Comparison of ENCODE assay signal across 15 mouse cellular contexts in genomic region chr7:121111321-121111720, GRCm38 (mm10). TPM values are rescaled to one million over a fixed set of nuclear protein-coding genes. Genes with fewer than 3 reads are reported as not detected.
DNase-seq lines count a peak whose midpoint lies in the region; ATAC-seq lines count a peak whose summit lies in the region.
"Had no signal": no experiment of that assay in that cellular context is flagged by ENCODE, and none has a peak within 500 bp of the region (broad histone marks: within the 10 kb centered on the region; RNA-seq: fewer than 3 reads in every experiment).

No protein-coding gene starts in this region.

- peak; percentile 19 for DNase-seq in embryo, embryonic 10.5 days (ENCODE audit: low spot score)
- no peak for DNase-seq in embryo, embryonic 9.5 days (ENCODE audit: extremely low spot score)
- no peak for DNase-seq in kidney, postnatal 10 days
- DNase-seq in thymus, adult 18-20 months: no peak
- DNase-seq: cerebellum, adult 9-11 months; gastrocnemius, postnatal 14 days; spleen, adult 18-20 months had no signal

- no peaks in the 10 kb centered on the region for H3K36me3 ChIP-seq in kidney, embryonic 14.5 days (ENCODE audit: control insufficient read depth, insufficient read depth, low read length)
- H3K36me3 ChIP-seq in heart, embryonic 12.5 days: no peaks in the 10 kb centered on the region
- no peaks in the 10 kb centered on the region for H3K36me3 ChIP-seq in stomach, embryonic 14.5 days (ENCODE audit: control insufficient read depth, insufficient read depth, low read length)
- H3K36me3 ChIP-seq: embryonic facial prominence, embryonic 13.5 days; hindbrain, embryonic 15.5 days had no signal

- 21% methylated on average over 3 of the region's 3 CpGs for WGBS in kidney, embryonic 14.5 days
- 16% methylated on average over 3 of the region's 3 CpGs for WGBS in heart, embryonic 12.5 days
- WGBS in stomach, embryonic 14.5 days: 9% methylated on average over 3 of the region's 3 CpGs

- no peak overlapping the region for H3K27ac ChIP-seq in kidney, embryonic 14.5 days (ENCODE audit: low read depth, low read length)
- H3K27ac ChIP-seq in heart, embryonic 12.5 days (ENCODE audit: poor library complexity, severe bottlenecking): peak overlapping the region; percentile 59
- no peak overlapping the region for H3K27ac ChIP-seq in stomach, embryonic 14.5 days (ENCODE audit: low read length)
- H3K27ac ChIP-seq: embryonic facial prominence, embryonic 13.5 days; forebrain, embryonic 13.5 days; hindbrain, embryonic 15.5 days; left cerebral cortex, adult 2 months had no signal

- H3K4me3 ChIP-seq in kidney, embryonic 14.5 days (ENCODE audit: low read length): no peak overlapping the region
- no peak overlapping the region for H3K4me3 ChIP-seq in heart, embryonic 12.5 days
- H3K4me3 ChIP-seq in stomach, embryonic 14.5 days (ENCODE audit: low read depth, low read length): no peak overlapping the region
- H3K4me3 ChIP-seq: embryonic facial prominence, embryonic 13.5 days; forebrain, embryonic 13.5 days; hindbrain, embryonic 15.5 days; left cerebral cortex, adult 2 months had no signal

- H3K27me3 ChIP-seq in kidney, embryonic 14.5 days (ENCODE audit: control insufficient read depth, insufficient read depth, low read length): no peaks in the 10 kb centered on the region
- no peaks in the 10 kb centered on the region for H3K27me3 ChIP-seq in heart, embryonic 12.5 days (replicated peaks)
- no peaks in the 10 kb centered on the region for H3K27me3 ChIP-seq in stomach, embryonic 14.5 days (ENCODE audit: control insufficient read depth, insufficient read depth, low read length)
- H3K27me3 ChIP-seq: embryonic facial prominence, embryonic 13.5 days; forebrain, embryonic 13.5 days; hindbrain, embryonic 15.5 days had no signal

- H3K4me1 ChIP-seq in kidney, embryonic 14.5 days (ENCODE audit: control insufficient read depth, insufficient read depth, low read length): no peaks in the 10 kb centered on the region
- peaks cover 12% of the 10 kb centered on the region for H3K4me1 ChIP-seq in heart, embryonic 12.5 days (replicated peaks)
- H3K4me1 ChIP-seq in stomach, embryonic 14.5 days (ENCODE audit: control insufficient read depth, insufficient read depth, low read length): 0 out of 2 replicates have a peak, but pooled peaks cover 3% of the 10 kb centered on the region
- H3K4me1 ChIP-seq: embryonic facial prominence, embryonic 13.5 days; forebrain, embryonic 13.5 days; hindbrain, embryonic 15.5 days had no signal

- no peak overlapping the region for H3K4me2 ChIP-seq in kidney, embryonic 14.5 days (replicated peaks; ENCODE audit: low read depth, low read length)
- H3K4me2 ChIP-seq in heart, embryonic 12.5 days: no peak overlapping the region
- H3K4me2 ChIP-seq in stomach, embryonic 14.5 days (replicated peaks; ENCODE audit: low read depth, low read length): no peak overlapping the region
- H3K4me2 ChIP-seq: embryonic facial prominence, embryonic 13.5 days; forebrain, embryonic 13.5 days; hindbrain, embryonic 15.5 days had no signal

- H3K9ac ChIP-seq in kidney, embryonic 14.5 days (ENCODE audit: low read depth, low read length): no peak overlapping the region
- H3K9ac ChIP-seq in heart, embryonic 12.5 days: no peak overlapping the region
- H3K9ac ChIP-seq in stomach, embryonic 14.5 days (replicated peaks; ENCODE audit: low read depth, low read length): no peak overlapping the region
- H3K9ac ChIP-seq: embryonic facial prominence, embryonic 13.5 days; forebrain, embryonic 13.5 days; hindbrain, embryonic 15.5 days had no signal

- peak; percentile 43; the same call in 1 of the 2 replicates for ATAC-seq in kidney, embryonic 14.5 days (ENCODE audit: low FRiP score, low TSS enrichment)
- peak; percentile 42; the same call in 1 of the 2 replicates for ATAC-seq in heart, embryonic 12.5 days (ENCODE audit: insufficient number of reproducible peaks, low FRiP score)
- peak; percentile 37; the same call in 1 of the 2 replicates for ATAC-seq in stomach, embryonic 14.5 days (ENCODE audit: insufficient number of reproducible peaks, insufficient read depth, low FRiP score, low read depth)
- no peak for ATAC-seq in frontal cortex, adult (ENCODE audit: low TSS enrichment)
- ATAC-seq: forebrain, embryonic 13.5 days had no signal

- no peaks in the 10 kb centered on the region for H3K9me3 ChIP-seq in kidney, embryonic 14.5 days (ENCODE audit: control insufficient read depth, low read length)
- peaks cover 3% of the 10 kb centered on the region; the same call in 1 of the 2 replicates for H3K9me3 ChIP-seq in heart, embryonic 12.5 days (replicated peaks)
- no peaks in the 10 kb centered on the region for H3K9me3 ChIP-seq in stomach, embryonic 14.5 days (ENCODE audit: control insufficient read depth, low read depth, low read length)
- H3K9me3 ChIP-seq: embryonic facial prominence, embryonic 13.5 days; forebrain, embryonic 13.5 days; hindbrain, embryonic 15.5 days had no signal

RNA-seq across cellular contexts. Expression of gene Otoa, which starts 29.9 kb away (rescaled TPM):
- polyA plus RNA-seq in kidney, embryonic 14.5 days (2014; fragmentation: Nextera tagmentation; extraction: Ambion mirVana): not detected in 2 replicates
- polyA plus RNA-seq in heart, embryonic 12.5 days (2016; fragmentation: Nextera tagmentation; extraction: Ambion mirVana): 0.26 TPM in 1 of 2 replicates, not detected in the other
- polyA plus RNA-seq in stomach, embryonic 14.5 days (2014; fragmentation: Nextera tagmentation; extraction: Ambion mirVana): 0.10 and 0.17 TPM in 2 replicates

RNA-seq across cellular contexts. Expression of gene Igsf6, which starts 36.9 kb away (rescaled TPM):
- 1.4 and 1.7 TPM in 2 replicates for polyA plus RNA-seq in kidney, embryonic 14.5 days (2014; fragmentation: Nextera tagmentation; extraction: Ambion mirVana)
- 0.50 and 1.0 TPM in 2 replicates for polyA plus RNA-seq in heart, embryonic 12.5 days (2016; fragmentation: Nextera tagmentation; extraction: Ambion mirVana)
- polyA plus RNA-seq in stomach, embryonic 14.5 days (2014; fragmentation: Nextera tagmentation; extraction: Ambion mirVana): 1.7 and 2.9 TPM in 2 replicates
